Mouse (Mus musculus) midbrain, embryonic 11.5 days (tissue): Measurements from ENCODE around the gene Snhg11. TPM values are rescaled to one million over a fixed set of nuclear protein-coding genes. Genes with fewer than 3 reads are reported as not detected.

ENCODE experiments used
- ATAC-seq: fragments of 200-750 bp; cut with Nextera tagmentation; 2 replicates; pipeline ENCODE4 v1.8.0; 2017; ENCODE audit warnings: moderate TSS enrichment, moderate library complexity; ENCODE audit not compliant: low FRiP score
- DNase-seq: peaks from one replicate; pipeline ENCODE4 v3.0.0; 2015; ENCODE audit warnings: low spot score; ENCODE audit errors: missing footprints
- H3K27ac ChIP-seq: fragments of 300-500 bp; sonication (generic); 2 replicates; pipeline ENCODE4 v1.5.1; 2014; ENCODE audit warnings: low read depth, low read length
- H3K27me3 ChIP-seq: fragments of 300-500 bp; sonication (generic); 2 replicates; pipeline ENCODE4 v1.6.1; 2014; ENCODE audit warnings: mild to moderate bottlenecking, low read length, moderate library complexity, mixed read lengths; ENCODE audit not compliant: control insufficient read depth, insufficient read depth
- H3K36me3 ChIP-seq: fragments of 300-500 bp; sonication (generic); 2 replicates; pipeline ENCODE4 v1.6.1; 2014; ENCODE audit warnings: mild to moderate bottlenecking, low read length, moderate library complexity, mixed read lengths; ENCODE audit not compliant: control insufficient read depth, insufficient read depth
- H3K4me1 ChIP-seq: fragments of 300-500 bp; sonication (generic); 2 replicates; pipeline ENCODE4 v1.6.1; 2014; ENCODE audit warnings: low read length; ENCODE audit not compliant: control insufficient read depth, insufficient read depth
- H3K4me2 ChIP-seq: fragments of 300-500 bp; sonication (generic); 2 replicates; pipeline ENCODE4 v1.6.1; 2014; ENCODE audit warnings: mild to moderate bottlenecking, moderate library complexity
- H3K4me3 ChIP-seq: fragments of 300-500 bp; sonication (generic); 2 replicates; pipeline ENCODE4 v1.5.1; 2014; ENCODE audit warnings: low read depth, low read length
- H3K9ac ChIP-seq: fragments of 300-500 bp; sonication (generic); 2 replicates; pipeline ENCODE4 v1.6.1; 2014; ENCODE audit warnings: low read length
- H3K9me3 ChIP-seq: fragments of 300-500 bp; sonication (generic); 2 replicates; pipeline ENCODE4 v1.6.1; 2016; ENCODE audit warnings: low read length; ENCODE audit not compliant: control insufficient read depth
- WGBS: fragments of 180-500 bp; shearing (Covaris S2); extraction: QIAGEN DNeasy Blood & Tissue Kit; methylation state at CpG from one replicate; pipeline ENCODE4 v1.1.7; 2014; 5-methylcytosine and 5-hydroxymethylcytosine counted together
- polyA plus RNA-seq: library from polyadenylated mRNA; unstranded; fragments of >200 nt; fragmentation: Nextera tagmentation; extraction: Ambion mirVana; gene quantifications from 2 replicates; pipeline ENCODE4 v1.2.1, GENCODE M21; 2014

Gene Snhg11
- polyA plus RNA-seq = 19.8 and 24.1 TPM in 2 replicates

GRCm38 (mm10) chr2:158375443-158376122, at the start of gene Snhg11:
Snhg11 (plus strand) TSS chr2:158375638.
- Histone ChIP-seq H3K27ac (no peak within 1 kb of the TSS), H3K9me3 (no peaks in the 10 kb centered on the region), H3K4me3 (peak within 1 kb of the TSS; percentile 32), H3K27me3 (peaks cover 2% of the 10 kb centered on the region; the same call in 1 of the 2 replicates), H3K9ac (peak within 1 kb of the TSS; percentile 50), H3K4me1 (0 out of 2 replicates have a peak, but pooled peaks cover 4% of the 10 kb centered on the region), H3K36me3 (no peaks in the 10 kb centered on the region), H3K4me2 (peak within 1 kb of the TSS; percentile 65)
- DNase-seq (peak; percentile 99), ATAC-seq (peak; percentile 86)
- WGBS = 1% methylated on average over 36 of the region's 36 CpGs

- H3K9ac ChIP-seq = no peak overlapping the region
- DNase-seq (peak; percentile 41), ATAC-seq (no peak)
- H3K4me2 ChIP-seq = no peak overlapping the region
- H3K9me3 ChIP-seq = no peaks in the 10 kb centered on the region
- H3K4me1 ChIP-seq = no peaks in the 10 kb centered on the region
- no peaks in the 10 kb centered on the region for H3K27me3 ChIP-seq
- no peak overlapping the region for H3K27ac ChIP-seq
- WGBS = 88% methylated on average over 13 of the region's 13 CpGs
- H3K4me3 ChIP-seq = no peak overlapping the region
- no peaks in the 10 kb centered on the region for H3K36me3 ChIP-seq
Measured at GRCm38 (mm10) chr2:158334356-158334755, 41.1 kb upstream of the Snhg11 start.

- Histone ChIP-seq H3K36me3 (no peaks in the 10 kb centered on the region), H3K9ac (no peak overlapping the region), H3K4me3 (no peak overlapping the region), H3K9me3 (no peaks in the 10 kb centered on the region), H3K4me1 (no peaks in the 10 kb centered on the region), H3K4me2 (no peak overlapping the region), H3K27me3 (no peaks in the 10 kb centered on the region), H3K27ac (no peak overlapping the region)
- DNase-seq (peak; percentile 75), ATAC-seq (no peak)
- 73% methylated on average over 10 of the region's 10 CpGs for WGBS
Measured at GRCm38 (mm10) chr2:158337698-158338097, 37.7 kb upstream of the Snhg11 start.

GRCm38 (mm10) chr2:158339948-158340564, 35.4 kb upstream of the Snhg11 start:
- Histone ChIP-seq H3K4me3 (no peak overlapping the region), H3K4me2 (no peak overlapping the region), H3K36me3 (no peaks in the 10 kb centered on the region), H3K4me1 (0 out of 2 replicates have a peak, but pooled peaks cover 3% of the 10 kb centered on the region), H3K9ac (no peak overlapping the region), H3K27ac (no peak overlapping the region), H3K9me3 (no peaks in the 10 kb centered on the region), H3K27me3 (no peaks in the 10 kb centered on the region)
- 35% methylated on average over 11 of the region's 11 CpGs for WGBS
- ATAC-seq = peak; percentile 28; the same call in 1 of the 2 replicates
- peak; percentile 98 for DNase-seq

- Histone ChIP-seq H3K27ac (no peak overlapping the region), H3K4me2 (no peak overlapping the region), H3K4me1 (0 out of 2 replicates have a peak, but pooled peaks cover 3% of the 10 kb centered on the region), H3K36me3 (no peaks in the 10 kb centered on the region), H3K4me3 (no peak overlapping the region), H3K9me3 (no peaks in the 10 kb centered on the region), H3K27me3 (no peaks in the 10 kb centered on the region), H3K9ac (no peak overlapping the region)
- 86% methylated on average over 2 of the region's 2 CpGs for WGBS
- DNase-seq (no peak), ATAC-seq (no peak)
Measured at GRCm38 (mm10) chr2:158341324-158341723, 34.1 kb upstream of the Snhg11 start.

GRCm38 (mm10) chr2:158343495-158343894, 31.9 kb upstream of the Snhg11 start:
- 0 out of 2 replicates have a peak, but pooled peaks cover 3% of the 10 kb centered on the region for H3K4me1 ChIP-seq
- H3K27me3 ChIP-seq = no peaks in the 10 kb centered on the region
- DNase-seq (peak; percentile 88), ATAC-seq (peak; percentile 84)
- no peaks in the 10 kb centered on the region for H3K9me3 ChIP-seq
- WGBS = 27% methylated on average over 5 of the region's 5 CpGs
- no peak overlapping the region for H3K4me2 ChIP-seq
- H3K4me3 ChIP-seq = no peak overlapping the region
- H3K36me3 ChIP-seq = no peaks in the 10 kb centered on the region
- H3K27ac ChIP-seq = peak overlapping the region; percentile 45; the same call in 1 of the 2 replicates
- H3K9ac ChIP-seq = no peak overlapping the region

- H3K27ac ChIP-seq = no peak overlapping the region
- no peaks in the 10 kb centered on the region for H3K9me3 ChIP-seq
- 0 out of 2 replicates have a peak, but pooled peaks cover 3% of the 10 kb centered on the region for H3K4me1 ChIP-seq
- WGBS = 78% methylated on average over 6 of the region's 6 CpGs
- H3K4me3 ChIP-seq = no peak overlapping the region
- ATAC-seq (no peak), DNase-seq (peak; percentile 69)
- no peak overlapping the region for H3K9ac ChIP-seq
- no peak overlapping the region for H3K4me2 ChIP-seq
- no peaks in the 10 kb centered on the region for H3K36me3 ChIP-seq
- H3K27me3 ChIP-seq = no peaks in the 10 kb centered on the region
Measured at GRCm38 (mm10) chr2:158346467-158346866, 29.0 kb upstream of the Snhg11 start.

- Histone ChIP-seq H3K9me3 (no peaks in the 10 kb centered on the region), H3K36me3 (peaks cover 2% of the 10 kb centered on the region; the same call in 1 of the 2 replicates), H3K27me3 (no peaks in the 10 kb centered on the region), H3K9ac (no peak overlapping the region), H3K27ac (no peak overlapping the region), H3K4me2 (no peak overlapping the region), H3K4me3 (no peak overlapping the region), H3K4me1 (0 out of 2 replicates have a peak, but pooled peaks cover 3% of the 10 kb centered on the region)
- DNase-seq (peak; percentile 98), ATAC-seq (peak; percentile 52; the same call in 1 of the 2 replicates)
- WGBS = 6% methylated on average over 6 of the region's 6 CpGs
Measured at GRCm38 (mm10) chr2:158347868-158348267, 27.6 kb upstream of the Snhg11 start.
